In genomic region chr5:115556217-115556616, GRCm38 (mm10) we compare ENCODE assay signal across 8 mouse cellular contexts. TPM values are rescaled to one million over a fixed set of nuclear protein-coding genes. Genes with fewer than 3 reads are reported as not detected.
DNase-seq lines count a peak whose midpoint lies in the region; ATAC-seq and TF ChIP-seq lines count a peak whose summit lies in the region.

No protein-coding gene starts in this region.

- no peak for ATAC-seq in liver, embryonic 15.5 days (ENCODE audit: insufficient read depth)
- ATAC-seq in inflammation-experienced regulatory T-cells, adult 6 months: no peak

- no peaks in the 10 kb centered on the region for H3K27me3 ChIP-seq in liver, embryonic 15.5 days

- DNase-seq in urinary bladder, postnatal 14 days (ENCODE audit: low spot score): peak; percentile 81
- no peak for DNase-seq in urinary bladder, adult 2 months (ENCODE audit: low spot score)
- peak; percentile 79 to 86 for DNase-seq in cerebellum, adult 18-20 months
- DNase-seq in gastrocnemius, adult 2 months: peak; percentile 71
- peak; percentile 83 to 87 for DNase-seq in kidney, postnatal 36 days
- peak; percentile 73 for DNase-seq in right cerebral cortex, postnatal 14 days

- WGBS in liver, embryonic 15.5 days (ENCODE audit: insufficient replicate concordance): 13% methylated on average over 8 of the region's 8 CpGs

- H3K4me2 ChIP-seq in liver, embryonic 15.5 days: peak overlapping the region; percentile 18; the same call in 1 of the 2 replicates

- H3K9ac ChIP-seq in liver, embryonic 15.5 days: no peak overlapping the region

- H3K27ac ChIP-seq in gastrocnemius, adult 2 months: peak overlapping the region; percentile 25
- no peak overlapping the region for H3K27ac ChIP-seq in liver, embryonic 15.5 days (replicated peaks)

- TF ChIP-seq CTCF in gastrocnemius, adult 2 months (IDR thresholded peaks at IDR 0.05): peak; percentile 95

- no peak overlapping the region for H3K4me3 ChIP-seq in gastrocnemius, adult 2 months
- no peak overlapping the region for H3K4me3 ChIP-seq in liver, embryonic 15.5 days (replicated peaks)

- no peaks in the 10 kb centered on the region for H3K9me3 ChIP-seq in liver, embryonic 15.5 days (replicated peaks)

- intact Hi-C loops in gastrocnemius, adult 2 months (cut with DNase I): loop anchor here (5.0 kb wide), 1 partner anchor 49 kb away; the partner anchor contains the start of gene Pxn

- H3K4me1 ChIP-seq in liver, embryonic 15.5 days (replicated peaks): peaks cover 25% of the 10 kb centered on the region

- peaks cover 39% of the 10 kb centered on the region for H3K36me3 ChIP-seq in liver, embryonic 15.5 days (replicated peaks)

RNA-seq across cellular contexts. Expression of gene Rplp0, which starts 3.0 kb away (rescaled TPM):
- polyA plus RNA-seq in urinary bladder, adult 2 months (2012; rRNA removed): 2,459 and 2,490 TPM in 2 replicates
- 100 to 1,000 TPM; 567 to 689 TPM for total RNA-seq in gastrocnemius, adult 2 months (2021)
- 1,028 and 1,078 TPM in 2 replicates for polyA plus RNA-seq in liver, embryonic 15.5 days (2015; fragmentation: Nextera tagmentation; extraction: Ambion mirVana)
- 1,000 to 10,000 TPM; 3,093 to 3,894 (median 3,885) TPM for polyA plus RNA-seq in inflammation-experienced regulatory T-cells, adult 6 months (2017; shearing (Covaris generic))

RNA-seq across cellular contexts. Expression of gene Gcn1l1, which starts 8.8 kb away (rescaled TPM):
- polyA plus RNA-seq in urinary bladder, adult 2 months (2012; rRNA removed): 17.8 and 26.4 TPM in 2 replicates
- 10 to 100 TPM; 31.3 to 31.9 TPM for total RNA-seq in gastrocnemius, adult 2 months (2021)
- 15.0 and 17.3 TPM in 2 replicates for polyA plus RNA-seq in liver, embryonic 15.5 days (2015; fragmentation: Nextera tagmentation; extraction: Ambion mirVana)
- 10 to 100 TPM; 24.7 to 36.4 (median 28.6) TPM for polyA plus RNA-seq in inflammation-experienced regulatory T-cells, adult 6 months (2017; shearing (Covaris generic))

RNA-seq across cellular contexts. Expression of gene Pxn, which starts 49.7 kb away (rescaled TPM):
- polyA plus RNA-seq in urinary bladder, adult 2 months (2012; rRNA removed): 68.7 and 73.4 TPM in 2 replicates
- total RNA-seq in gastrocnemius, adult 2 months (2021): 10 to 100 TPM; 79.2 to 95.2 TPM
- 15.2 and 16.8 TPM in 2 replicates for polyA plus RNA-seq in liver, embryonic 15.5 days (2015; fragmentation: Nextera tagmentation; extraction: Ambion mirVana)
- 10 to 100 TPM; 13.7 to 22.1 (median 16.7) TPM for polyA plus RNA-seq in inflammation-experienced regulatory T-cells, adult 6 months (2017; shearing (Covaris generic))
